Mouse (Mus musculus) fibroblast of lung, adult 2 months (primary cell): ENCODE results near the gene Anks6.
A peak's percentile ranks its signal among the peaks of the same experiment; 100 is the strongest.

ENCODE experiments used
- DNase-seq: peaks from one replicate; pipeline ENCODE4 v3.0.0-alpha.2; 2011; ENCODE audit warnings: low read depth

Anks6 gene

DNA sequence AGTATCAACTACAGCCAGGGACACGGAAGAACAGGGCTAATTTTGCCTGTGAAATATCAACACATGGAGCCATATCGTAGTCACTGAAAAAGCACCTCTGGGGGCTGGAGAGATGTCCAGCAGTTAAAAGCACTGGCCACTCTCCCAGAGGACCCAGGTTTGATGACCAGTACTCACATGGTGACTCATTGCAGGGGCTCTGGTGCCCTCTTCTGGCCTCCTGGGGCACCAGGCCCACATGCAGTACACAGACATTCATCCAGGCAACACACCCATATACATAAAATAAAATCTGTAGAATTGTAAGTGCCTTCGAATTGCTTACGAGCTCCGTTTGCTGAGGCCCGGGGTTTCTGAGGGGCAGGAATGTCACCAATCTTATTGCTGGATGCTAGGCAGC, 10.3 kb downstream of the Anks6 start:
- no peak for DNase-seq

DNA sequence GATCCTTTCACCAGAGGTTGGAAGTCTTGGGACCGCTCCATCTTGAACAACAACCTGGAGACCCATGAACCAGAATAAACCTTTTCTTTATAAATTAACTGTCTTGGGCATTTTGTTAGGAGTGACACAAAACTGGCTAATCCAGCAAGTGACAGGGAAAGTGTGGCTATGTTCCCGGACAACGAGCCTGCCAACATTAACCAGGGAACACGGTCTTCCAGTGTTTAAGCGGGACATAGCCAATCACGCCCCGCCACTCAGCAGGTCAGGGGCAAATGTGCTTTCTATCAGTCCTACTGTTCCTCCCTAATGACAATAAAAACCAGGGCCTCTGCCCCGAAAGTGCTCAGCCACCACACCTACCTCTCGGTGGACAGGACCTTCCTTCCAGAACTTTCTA, 13.4 kb downstream of the Anks6 start:
- DNase-seq, result no peak

DNA sequence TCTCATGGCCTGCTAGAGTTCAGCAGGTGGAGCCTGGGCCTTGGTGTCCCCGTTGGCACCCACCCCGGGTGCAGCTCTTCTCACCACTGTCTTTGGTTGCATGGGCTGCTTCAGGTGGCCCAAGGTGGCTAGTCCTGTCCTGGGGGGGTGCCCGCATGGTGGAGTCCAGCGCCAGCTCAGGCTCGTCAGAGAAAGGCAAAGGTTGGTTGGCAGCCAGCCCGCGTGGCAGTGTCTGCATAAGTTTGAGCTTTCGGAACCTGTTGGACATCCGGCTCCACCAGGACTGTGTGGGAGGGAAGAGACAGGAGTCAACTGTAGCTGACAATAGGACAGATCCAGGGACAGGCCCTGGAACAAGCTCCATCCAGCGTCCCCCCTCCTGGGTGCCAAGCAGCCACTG, 17.6 kb downstream of the Anks6 start:
- DNase-seq, result no peak

DNA sequence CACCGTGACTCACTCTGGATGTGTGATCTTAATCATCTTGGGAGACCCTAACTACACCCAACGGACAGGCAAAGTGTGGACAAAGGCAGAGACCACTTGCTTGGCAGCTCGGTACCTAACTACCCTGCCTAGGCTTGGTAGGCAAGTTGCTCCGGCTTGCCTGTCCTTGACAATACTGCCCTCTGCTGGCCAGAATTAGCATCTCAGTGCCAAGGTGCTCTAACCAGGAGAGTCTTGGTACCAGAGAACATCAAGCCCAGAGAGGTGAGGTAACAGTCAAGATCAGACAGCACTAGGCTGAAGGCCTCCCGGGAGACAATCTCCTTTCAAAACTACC, 19.9 kb downstream of the Anks6 start:
- DNase-seq, result peak; percentile 42

DNA sequence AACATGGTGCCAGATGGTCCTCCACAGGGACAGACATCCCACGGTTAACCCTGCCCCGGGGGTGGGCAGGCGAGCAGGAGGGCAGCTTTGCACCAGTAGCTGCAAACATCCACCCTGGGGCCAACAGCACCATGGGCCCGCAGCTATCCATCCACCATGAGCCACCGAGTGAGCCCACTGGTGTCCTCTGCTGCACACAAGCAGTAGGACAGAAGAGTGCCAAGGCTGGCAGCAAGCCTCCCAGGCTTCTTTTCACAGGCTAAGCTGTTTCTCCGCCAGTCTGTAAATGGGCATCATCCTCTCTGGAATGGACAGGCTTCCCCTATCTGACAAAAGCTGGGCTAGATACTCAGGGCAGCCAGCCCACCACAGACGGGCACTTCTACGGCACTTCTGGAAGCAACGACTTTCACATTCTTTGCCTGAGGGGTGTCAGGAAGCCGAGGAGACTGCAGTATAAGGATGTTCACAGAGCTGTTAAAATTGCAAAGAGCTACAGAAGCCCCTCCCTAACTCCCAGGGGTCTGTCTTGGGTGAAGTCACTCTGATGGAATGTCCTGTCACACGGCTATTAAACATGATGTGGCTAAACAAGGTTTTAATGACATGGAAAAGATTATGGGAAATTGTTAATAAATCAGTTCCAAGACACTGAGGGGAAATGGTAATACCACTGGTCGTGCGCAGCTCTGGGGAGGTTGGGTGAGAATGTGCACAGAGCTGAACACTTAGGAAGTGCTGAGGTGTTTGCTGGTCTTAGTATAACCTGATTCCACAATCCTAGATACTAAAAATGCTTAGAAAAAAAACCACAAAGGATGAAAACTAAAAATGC, 20.5 kb downstream of the Anks6 start:
- no peak for DNase-seq

DNA sequence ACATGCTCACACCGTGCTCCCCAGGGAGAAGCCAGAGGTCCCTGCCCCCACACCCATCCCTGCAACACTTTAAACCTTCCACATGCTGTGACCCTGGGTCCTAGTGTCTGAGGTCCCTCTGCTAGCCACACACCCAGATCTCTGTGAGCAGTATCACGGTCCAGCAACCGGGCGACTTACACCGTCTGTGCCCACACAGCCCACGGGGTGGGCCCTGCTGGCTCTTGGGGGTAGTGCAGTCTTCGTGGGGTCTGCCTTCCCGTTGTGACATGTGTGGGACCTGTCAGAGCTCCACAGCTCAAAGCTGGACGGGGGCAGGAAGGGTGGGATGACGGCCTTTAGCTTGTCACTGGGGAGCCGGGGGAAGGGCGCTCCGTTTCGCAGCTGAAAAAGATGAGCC, 21.7 kb downstream of the Anks6 start:
- no peak for DNase-seq

DNA sequence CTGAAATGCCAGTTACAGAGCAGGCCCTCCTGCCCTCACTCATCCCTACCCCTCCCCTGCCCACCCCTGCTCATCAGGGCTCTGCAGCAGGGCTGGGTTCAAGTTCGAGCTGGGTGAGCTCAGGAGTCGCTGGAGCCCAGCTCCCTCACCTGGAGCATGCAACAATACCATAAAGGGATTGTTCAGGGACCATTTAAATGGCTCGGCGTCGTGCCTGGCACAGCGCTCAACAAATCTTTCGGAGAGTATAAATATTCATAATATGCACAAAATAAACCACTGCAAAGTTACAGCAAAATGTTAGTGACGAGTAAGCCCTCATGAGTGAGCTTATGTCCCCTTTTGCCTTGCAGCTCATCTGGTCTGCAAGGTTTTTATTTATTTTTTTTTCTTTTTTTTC, 25.1 kb downstream of the Anks6 start:
- no peak for DNase-seq

DNA sequence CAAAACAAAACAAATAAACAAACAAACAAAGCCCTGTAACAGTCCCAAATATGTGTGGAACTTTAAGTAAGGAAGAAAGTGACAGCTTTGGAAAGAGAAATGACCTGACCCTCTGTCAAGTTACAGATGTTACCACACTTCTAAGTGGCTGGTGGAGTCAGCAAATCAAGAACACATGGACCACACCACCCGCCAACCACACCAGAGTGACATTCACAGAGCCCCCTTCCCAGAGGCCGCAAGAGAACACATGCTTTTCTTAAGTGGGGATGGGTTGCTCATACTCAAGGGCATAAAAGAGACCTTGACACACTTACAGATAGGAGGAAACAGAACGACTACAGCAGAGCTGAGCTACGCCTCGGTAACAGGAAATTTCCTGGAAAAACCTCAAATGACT, 28.4 kb downstream of the Anks6 start:
- no peak for DNase-seq

DNA sequence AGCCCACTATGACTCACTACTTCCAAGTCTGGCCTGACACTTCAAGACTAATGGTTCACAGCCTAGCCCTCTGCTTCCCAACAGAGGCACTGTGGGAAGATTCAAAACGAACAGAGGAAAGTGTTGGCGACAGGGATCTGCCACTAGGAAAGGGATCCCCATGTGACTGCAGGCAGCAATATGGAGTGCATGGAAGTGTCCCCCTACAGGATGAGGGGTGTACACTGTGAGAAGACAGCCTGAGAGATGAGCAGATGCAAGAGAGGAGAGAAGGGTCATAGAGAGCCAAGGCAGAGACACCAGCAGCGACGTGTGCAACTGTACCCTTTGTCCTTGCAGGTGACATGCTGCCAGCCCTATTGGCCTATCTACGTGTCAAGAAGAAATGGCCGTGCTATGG, 33.3 kb downstream of the Anks6 start:
- DNase-seq, result no peak

DNA sequence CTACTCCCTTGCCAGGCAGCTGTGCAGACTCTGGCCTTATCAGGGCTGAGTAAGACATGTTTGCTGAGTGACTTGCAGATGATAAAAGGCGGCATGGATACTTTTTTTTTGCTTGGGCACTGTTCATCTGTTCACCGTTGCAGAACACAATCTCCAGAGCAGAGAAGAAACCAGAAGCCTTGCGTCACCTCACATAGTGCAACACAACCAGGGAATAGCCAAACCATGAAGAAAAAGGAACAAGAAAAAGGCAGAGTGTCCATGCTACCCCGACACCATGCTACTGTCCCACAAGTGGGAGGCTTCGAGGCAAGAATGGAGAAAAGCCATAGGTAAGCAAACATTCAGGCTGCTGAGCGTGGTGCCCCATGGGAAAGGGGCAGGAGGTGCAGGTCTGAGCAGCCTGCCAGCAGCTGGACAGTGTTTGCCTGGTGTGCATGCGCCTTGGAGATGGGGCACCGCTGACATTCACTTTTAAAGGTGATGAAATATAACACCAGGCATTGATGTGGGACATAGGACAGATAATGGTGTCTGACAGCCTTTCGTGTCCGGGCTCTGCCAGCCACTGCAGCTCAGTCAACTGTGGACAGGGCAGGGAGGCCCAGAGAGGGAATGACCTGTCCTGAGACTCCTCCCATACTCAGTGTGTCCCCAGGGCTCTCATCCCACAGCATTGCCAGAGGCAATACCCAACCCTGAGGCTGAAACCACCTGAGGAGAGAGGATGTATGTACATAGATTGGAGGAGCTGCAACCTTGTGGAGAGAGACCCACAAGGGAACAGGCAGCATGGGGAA, 34.2 kb downstream of the Anks6 start:
- DNase-seq, result no peak

DNA sequence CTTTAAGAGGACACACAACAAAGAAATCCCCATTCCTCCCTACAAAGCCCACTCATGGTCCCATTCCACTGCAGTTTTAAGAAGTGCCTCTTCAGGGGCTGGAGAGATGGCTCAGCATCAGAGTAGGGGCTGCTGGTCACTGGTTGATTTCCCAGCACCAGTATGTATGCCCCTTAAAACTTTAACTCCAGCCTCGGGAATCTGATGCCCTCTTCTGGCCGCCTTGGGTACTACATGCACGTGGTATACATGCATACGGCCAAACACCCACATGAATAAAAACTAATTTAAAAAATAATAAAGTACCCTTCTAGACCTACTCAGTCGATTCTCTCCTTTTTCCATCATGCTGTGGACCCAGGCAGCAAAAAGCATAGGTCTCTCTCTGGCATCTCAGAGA, 36.7 kb downstream of the Anks6 start:
- DNase-seq, result no peak

DNA sequence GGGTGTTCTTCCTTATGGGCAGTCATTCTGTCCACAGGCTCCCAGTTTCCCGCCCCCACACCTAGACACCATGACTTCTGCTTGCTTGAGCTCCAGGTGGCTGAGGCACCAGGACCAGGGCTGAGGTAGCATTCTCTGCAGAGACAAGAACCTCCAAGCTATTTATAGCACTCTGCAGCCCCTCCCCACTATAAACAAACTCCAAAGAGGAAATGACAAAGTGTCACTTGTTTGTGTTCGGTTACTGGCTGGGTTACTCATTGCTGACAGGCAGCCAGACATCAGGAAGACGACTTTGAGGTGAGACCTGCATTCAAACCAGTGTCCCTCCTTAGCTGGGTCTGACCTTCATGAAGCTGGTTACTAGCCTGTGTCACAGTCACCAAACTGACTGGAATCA, 42.1 kb downstream of the Anks6 start:
- DNase-seq, result no peak

DNA sequence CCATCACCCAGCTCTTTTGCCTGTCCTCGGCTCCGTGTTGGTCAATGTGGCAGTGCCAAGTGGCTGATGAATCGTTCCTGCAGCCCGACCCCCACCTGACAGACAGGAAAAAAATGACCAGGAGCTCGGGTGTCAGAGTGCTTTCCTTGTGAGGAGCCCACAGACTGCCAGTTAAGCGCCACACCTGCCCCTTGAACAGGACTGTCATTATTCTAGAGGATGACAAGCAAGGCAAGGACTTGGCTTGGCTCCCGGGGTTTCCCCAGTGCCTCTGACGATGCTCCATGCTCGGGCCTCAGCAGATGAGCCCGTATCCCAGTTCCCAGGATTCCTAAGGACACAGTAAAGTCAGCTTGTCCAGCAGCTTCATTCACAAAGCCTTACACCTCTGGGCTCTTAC, 44.8 kb downstream of the Anks6 start:
- DNase-seq, result no peak

DNA sequence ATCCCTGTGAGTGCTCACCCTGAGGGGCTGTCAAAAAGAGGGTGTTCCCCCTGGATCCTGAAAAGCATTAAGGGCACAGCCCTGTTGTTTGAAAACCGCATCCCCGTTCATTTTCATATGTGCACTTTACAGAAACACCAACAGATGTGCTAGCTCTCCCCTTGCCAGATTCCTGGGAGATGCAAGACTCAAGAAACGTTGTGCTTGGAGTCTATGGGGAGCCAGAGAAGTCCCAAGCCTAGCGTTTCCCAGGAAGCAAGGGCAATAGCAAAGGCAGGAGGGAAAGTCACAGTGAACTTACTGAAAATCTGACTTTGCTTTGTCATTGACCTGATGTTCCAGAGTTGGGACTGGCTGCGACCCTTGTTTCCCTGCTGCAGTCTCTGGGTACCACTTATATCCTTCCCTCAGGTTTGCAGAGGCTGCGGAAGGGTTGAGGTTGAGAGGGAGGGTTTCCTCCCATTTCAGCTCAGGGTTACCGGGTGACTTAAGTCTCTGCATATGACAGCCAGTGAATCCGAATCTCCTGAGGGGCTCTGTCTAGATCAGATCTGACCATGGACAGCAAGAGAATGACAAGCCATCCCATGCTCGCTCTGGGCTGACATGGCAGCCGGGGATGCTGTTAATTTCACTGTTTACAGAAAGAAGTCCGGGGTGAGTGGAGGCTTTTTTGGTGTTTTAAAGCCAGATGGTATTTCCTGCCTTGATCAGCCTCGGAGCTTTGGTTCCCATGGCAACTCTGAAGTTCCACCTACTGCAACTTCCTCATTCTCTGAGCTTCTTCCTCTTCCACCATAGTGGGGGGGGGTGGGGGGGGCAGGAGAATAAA, 46.6 kb downstream of the Anks6 start:
- DNase-seq, result no peak

DNA sequence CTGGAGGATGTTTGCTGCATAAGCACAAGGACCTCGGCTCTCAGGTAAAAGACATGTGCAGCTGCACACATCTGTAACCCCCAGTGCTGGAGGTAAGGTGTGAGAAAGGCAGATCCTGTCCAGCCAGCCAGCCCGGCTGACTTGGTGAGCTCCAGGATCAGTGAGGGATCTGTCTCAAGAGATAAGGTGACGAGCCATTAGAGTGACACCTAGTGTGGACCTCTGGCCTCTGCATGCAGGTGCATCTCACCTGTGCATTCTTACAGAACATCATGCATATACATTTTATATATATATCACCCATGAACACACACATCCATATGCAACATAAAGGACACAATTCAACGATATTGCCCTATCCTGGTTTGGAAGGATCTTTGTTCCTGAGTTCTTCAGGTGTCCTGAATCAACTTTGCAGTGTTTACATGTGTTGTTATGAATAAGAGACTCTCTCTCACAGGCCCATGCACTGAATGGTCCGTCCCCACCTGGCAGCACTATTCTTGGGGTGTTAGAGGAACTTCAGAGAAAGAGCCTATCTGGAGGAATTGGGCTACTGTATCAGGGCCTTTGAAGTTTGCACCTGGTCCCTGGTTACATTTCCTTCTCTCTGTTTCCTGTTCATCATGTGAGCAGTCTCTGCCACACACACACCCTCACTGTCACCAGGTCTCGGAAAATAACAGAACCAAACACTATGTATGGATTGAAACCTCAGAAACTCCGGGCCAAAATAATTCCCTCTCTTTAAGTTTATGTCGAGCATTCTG, 56.4 kb downstream of the Anks6 start:
- DNase-seq, result no peak

DNA sequence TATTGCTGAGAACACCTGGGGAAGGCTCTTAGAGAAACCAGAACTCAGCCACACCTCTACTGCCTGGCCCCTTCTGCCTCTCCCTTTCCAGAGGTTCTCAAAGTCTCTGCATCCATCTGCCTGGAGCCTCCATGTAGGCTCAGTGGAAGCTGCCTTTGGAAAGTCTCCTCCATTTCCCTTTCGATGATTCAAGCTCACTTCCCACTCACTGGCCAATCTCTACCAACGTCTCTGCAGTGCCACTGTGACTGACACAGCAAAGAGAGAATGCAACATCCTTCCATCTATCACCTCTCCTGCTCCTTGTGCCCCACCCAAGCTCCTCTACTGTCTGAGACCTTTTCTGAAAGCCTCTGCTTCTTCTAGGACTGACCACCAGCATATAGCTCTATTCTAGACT, 59.3 kb downstream of the Anks6 start:
- DNase-seq, result no peak

DNA sequence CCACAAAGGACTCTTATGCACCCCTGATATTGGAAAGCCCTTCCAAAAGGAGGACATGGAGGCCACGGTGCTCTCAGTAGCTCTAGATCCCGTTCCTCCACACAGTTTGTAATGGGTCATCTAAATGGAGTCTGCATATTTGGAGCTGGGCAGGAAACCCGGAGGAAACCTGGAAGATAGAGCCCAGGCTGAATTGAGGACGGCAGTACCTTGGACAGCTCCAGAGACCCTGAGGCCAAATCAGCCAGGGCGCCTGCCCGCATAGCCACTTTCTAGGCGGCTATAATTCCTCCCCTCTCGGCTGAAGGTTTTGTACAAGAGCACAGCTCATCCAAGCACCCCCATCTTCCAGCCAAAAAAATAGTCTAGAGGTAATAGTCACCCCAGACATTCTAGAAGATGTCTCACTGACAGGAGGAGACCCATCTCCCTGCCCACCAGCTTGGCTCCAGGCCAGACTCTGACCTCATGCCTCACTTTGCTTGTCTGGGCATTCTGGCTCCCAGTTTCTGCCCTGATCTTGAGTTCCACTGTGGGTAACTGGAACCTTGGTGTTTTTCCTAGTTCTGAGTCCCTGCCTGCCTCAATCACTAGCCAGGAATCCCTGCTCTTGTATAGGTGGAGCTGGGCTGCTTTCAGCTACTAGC, 64.3 kb downstream of the Anks6 start:
- no peak for DNase-seq

DNA sequence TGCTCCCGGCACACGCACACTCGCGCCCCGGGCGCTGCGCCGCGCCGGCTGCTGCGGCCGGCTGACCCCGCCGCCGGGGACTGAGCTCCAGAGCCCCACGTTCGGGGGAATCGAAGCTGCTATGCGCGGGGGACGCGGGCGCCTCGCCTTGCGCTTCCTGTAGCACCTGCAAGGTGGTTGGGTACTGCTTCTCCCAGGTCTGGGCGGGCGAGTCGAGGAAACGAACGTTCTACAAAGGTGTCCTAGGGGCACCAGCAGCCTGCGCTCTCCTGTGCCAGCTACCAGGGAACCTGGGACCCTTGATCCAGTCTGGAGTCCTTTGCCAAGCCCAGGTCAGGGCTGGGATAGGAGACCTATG, 65.3 kb downstream of the Anks6 start:
- no peak for DNase-seq

DNA sequence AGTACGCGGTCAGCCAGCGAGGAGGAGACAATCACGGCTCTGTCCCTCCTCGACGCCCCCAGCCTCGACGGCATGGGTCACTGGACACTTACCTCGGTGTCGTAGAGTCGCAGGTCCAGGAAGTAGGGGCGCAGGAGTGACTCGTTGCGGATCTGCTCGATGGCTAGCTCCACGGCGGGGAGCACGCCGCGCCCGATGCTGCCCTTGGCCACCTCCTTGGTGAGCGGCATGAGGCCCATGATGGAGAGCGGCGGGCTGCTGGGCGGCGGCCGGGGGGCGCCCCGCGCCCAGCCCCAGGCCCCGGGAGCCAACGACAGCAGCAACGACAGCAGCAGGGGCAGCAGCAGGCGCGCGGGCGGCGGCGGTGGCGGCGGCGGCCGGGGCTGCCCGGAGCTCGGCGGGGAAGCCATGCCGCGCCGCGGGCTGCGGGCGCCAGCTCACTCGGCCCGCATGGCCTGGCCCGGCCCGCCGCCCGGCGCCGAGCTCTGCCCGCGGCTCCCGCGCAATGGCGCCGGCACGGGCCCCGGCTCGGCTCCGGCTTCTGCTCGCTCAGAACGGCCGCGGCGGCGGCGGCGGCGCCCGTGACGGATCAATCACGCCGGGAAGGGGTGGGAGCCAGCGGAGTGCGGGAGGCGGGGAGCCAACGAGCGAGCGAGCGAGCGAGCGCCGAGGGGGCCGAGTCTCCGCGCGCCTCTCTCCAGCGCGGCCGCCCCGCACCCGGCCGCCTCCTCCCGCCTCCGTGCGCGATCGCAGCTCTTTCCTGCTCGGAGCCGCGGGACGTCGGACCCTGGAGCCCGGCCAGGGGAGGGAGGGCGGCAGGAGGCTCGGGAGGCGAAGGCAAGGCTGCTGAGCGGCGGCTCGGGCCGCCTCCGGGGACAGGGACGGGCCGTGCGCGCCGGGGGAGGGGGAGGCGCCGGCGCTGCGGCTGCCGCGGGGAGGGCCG, 65.9 kb downstream of the Anks6 start, which contains the start of gene Gabbr2:
Gene Gabbr2, minus strand, starts transcription at position 858 of the 943 bp plus-strand sequence.
- no peak for DNase-seq

DNA sequence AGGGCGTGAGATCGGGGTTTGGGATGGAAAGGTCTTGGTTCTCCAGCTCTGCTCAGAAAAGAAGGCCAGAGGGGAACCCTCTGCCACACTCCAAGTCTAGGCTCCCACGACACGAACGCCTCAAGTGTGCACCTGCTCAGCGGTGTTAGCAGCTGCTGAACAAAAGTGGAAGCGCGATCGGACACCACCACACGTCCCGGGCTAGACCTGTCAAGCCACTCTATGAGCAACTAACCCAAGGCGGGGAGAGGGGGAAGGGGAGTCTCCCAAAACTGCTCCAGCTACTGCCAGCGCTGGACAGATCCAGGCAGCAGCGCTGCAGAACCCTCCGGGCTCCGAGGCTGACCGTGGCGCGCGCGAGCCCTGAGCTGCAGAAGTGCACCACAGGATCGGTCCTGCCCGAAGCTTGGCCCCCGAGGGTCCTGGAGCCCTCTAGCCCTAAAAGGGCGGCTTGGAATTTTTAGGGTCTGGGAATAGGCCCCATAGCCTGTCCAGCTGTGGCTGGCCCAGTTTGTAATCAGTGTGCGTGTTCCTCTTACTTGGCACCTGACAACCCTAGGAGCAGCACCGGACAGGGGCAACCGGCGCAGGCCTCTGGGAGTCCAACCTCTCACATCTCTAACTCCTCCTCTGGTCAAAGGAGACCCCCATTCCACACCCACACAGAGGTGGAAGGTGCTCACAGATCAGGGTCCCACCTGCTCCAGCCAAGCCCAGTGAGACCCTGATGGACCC, 66.8 kb downstream of the Anks6 start:
- DNase-seq, result no peak
